Mouse (Mus musculus) adrenal gland (tissue): ENCODE data around the gene Rpl12.

Experiments used
- intact Hi-C: fragments of 180-260 bp; cut with DNase I; formaldehyde crosslinking; loops from one replicate; pipeline ENCODE4 v1.15.1; 2025

The Rpl12 gene

GRCm38 (mm10) chr2:32938741-32939140 lies 22.6 kb upstream of the Rpl12 start:
- intact Hi-C loops: no loop called here

- intact Hi-C loops: no loop called here
Measured at GRCm38 (mm10) chr2:32939418-32939817, 21.9 kb upstream of the Rpl12 start.

- intact Hi-C loops: no loop called here
Measured at GRCm38 (mm10) chr2:32940483-32940882, 20.9 kb upstream of the Rpl12 start.

- intact Hi-C loops: no loop called here
Measured at GRCm38 (mm10) chr2:32947454-32947853, 13.9 kb upstream of the Rpl12 start.

- intact Hi-C loops: no loop called here
Measured at GRCm38 (mm10) chr2:32954581-32954980, 6.8 kb upstream of the Rpl12 start.

GRCm38 (mm10) chr2:32957344-32957743 lies 4.0 kb upstream of the Rpl12 start:
- intact Hi-C loops: no loop called here

GRCm38 (mm10) chr2:32960273-32960672 lies 1.1 kb upstream of the Rpl12 start:
- intact Hi-C loops: no loop called here

- intact Hi-C loops: no loop called here
Measured at GRCm38 (mm10) chr2:32962062-32962874, 909 bp downstream of the Rpl12 start.

GRCm38 (mm10) chr2:32962875-32963220 lies 1.5 kb downstream of the Rpl12 start:
- intact Hi-C loops: no loop called here

- intact Hi-C loops: no loop called here
Measured at GRCm38 (mm10) chr2:32963544-32963943, 2.2 kb downstream of the Rpl12 start.

- intact Hi-C loops: no loop called here
Measured at GRCm38 (mm10) chr2:32963981-32964380, 2.6 kb downstream of the Rpl12 start.

- intact Hi-C loops: no loop called here
Measured at GRCm38 (mm10) chr2:32964659-32965457, 3.5 kb downstream of the Rpl12 start.

- intact Hi-C loops: no loop called here
Measured at GRCm38 (mm10) chr2:32965511-32966183, 4.3 kb downstream of the Rpl12 start.

GRCm38 (mm10) chr2:32966184-32966688 lies 4.9 kb downstream of the Rpl12 start:
- intact Hi-C loops: no loop called here

GRCm38 (mm10) chr2:32966689-32967631 lies 5.6 kb downstream of the Rpl12 start:
- intact Hi-C loops: no loop called here

- intact Hi-C loops: no loop called here
Measured at GRCm38 (mm10) chr2:32968024-32968614, 6.8 kb downstream of the Rpl12 start.

- intact Hi-C loops: no loop called here
Measured at GRCm38 (mm10) chr2:32969326-32969725, 8.0 kb downstream of the Rpl12 start.

GRCm38 (mm10) chr2:32971235-32971634 lies 9.9 kb downstream of the Rpl12 start:
- intact Hi-C loops: no loop called here

- intact Hi-C loops: no loop called here
Measured at GRCm38 (mm10) chr2:32974216-32974615, 12.9 kb downstream of the Rpl12 start.

GRCm38 (mm10) chr2:32977114-32977513 lies 15.8 kb downstream of the Rpl12 start:
- intact Hi-C loops: no loop called here
